Mouse (Mus musculus) heart, embryonic 14.5 days (tissue): ENCODE data around the gene Nbas. TPM values are rescaled to one million over a fixed set of nuclear protein-coding genes. Genes with fewer than 3 reads are reported as not detected.

ENCODE experiments used
- ATAC-seq: fragments of 200-750 bp; cut with Nextera tagmentation; 2 replicates; pipeline ENCODE4 v1.8.0; 2017; ENCODE audit warnings: low read depth, moderate TSS enrichment; ENCODE audit not compliant: insufficient number of reproducible peaks, insufficient read depth, low FRiP score
- H3K27ac ChIP-seq, 2 experiments: fragments of 200-500 bp in 1 of 2; fragments of 300-500 bp in 1 of 2; sonication (generic) in 1 of 2; replicated peaks in 1 of 2; 2 replicates each; pipeline ENCODE4 v1.5.1; 2012 to 2014; ENCODE audit warnings: low read depth in 2 of 2, low read length in 2 of 2, control low read depth in 1 of 2, mild to moderate bottlenecking in 1 of 2, mixed read lengths in 1 of 2; ENCODE audit not compliant: control insufficient read depth in 1 of 2, insufficient read depth in 1 of 2
- H3K27me3 ChIP-seq: fragments of 300-500 bp; sonication (generic); 2 replicates; pipeline ENCODE4 v1.6.1; 2014; ENCODE audit warnings: mild to moderate bottlenecking, low read length, control low read depth; ENCODE audit not compliant: control insufficient read depth, insufficient read depth
- H3K36me3 ChIP-seq: fragments of 300-500 bp; sonication (generic); 2 replicates; pipeline ENCODE4 v1.6.1; 2014; ENCODE audit warnings: mild to moderate bottlenecking, control low read depth, low read length, mixed read lengths; ENCODE audit not compliant: control insufficient read depth, insufficient read depth
- H3K4me1 ChIP-seq, 2 experiments: fragments of 200-500 bp in 1 of 2; fragments of 300-500 bp in 1 of 2; sonication (generic) in 1 of 2; 2 replicates each; pipeline ENCODE4 v1.6.1; 2012 to 2014; ENCODE audit warnings: low read length in 2 of 2, control low read depth in 1 of 2, mixed read lengths in 1 of 2; ENCODE audit not compliant: control insufficient read depth in 2 of 2, insufficient read depth in 2 of 2
- H3K4me2 ChIP-seq: fragments of 300-500 bp; sonication (generic); 2 replicates; pipeline ENCODE4 v1.6.1; 2014; ENCODE audit warnings: mild to moderate bottlenecking, low read length
- H3K4me3 ChIP-seq, 2 experiments: fragments of 200-500 bp in 1 of 2; fragments of 300-500 bp in 1 of 2; sonication (generic) in 1 of 2; 2 replicates each; pipeline ENCODE4 v1.5.1; 2012 to 2014; ENCODE audit warnings: low read length in 2 of 2, mild to moderate bottlenecking in 2 of 2, control low read depth in 1 of 2, low read depth in 1 of 2, moderate library complexity in 1 of 2; ENCODE audit not compliant: control insufficient read depth in 1 of 2, insufficient read depth in 1 of 2
- H3K9ac ChIP-seq: fragments of 300-500 bp; sonication (generic); 2 replicates; pipeline ENCODE4 v1.6.1; 2014; ENCODE audit warnings: mild to moderate bottlenecking, low read length
- H3K9me3 ChIP-seq: fragments of 300-500 bp; sonication (generic); 2 replicates; pipeline ENCODE4 v1.6.1; 2016; ENCODE audit warnings: low read length, control low read depth; ENCODE audit not compliant: control insufficient read depth
- WGBS: fragments of 180-500 bp; shearing (Covaris S2); extraction: QIAGEN DNeasy Blood & Tissue Kit; methylation state at CpG from one replicate; pipeline ENCODE4 v1.1.7; 2014; 5-methylcytosine and 5-hydroxymethylcytosine counted together
- polyA plus RNA-seq: library from polyadenylated mRNA; unstranded; fragments of >200 nt; fragmentation: Nextera tagmentation; extraction: Ambion mirVana; gene quantifications from 2 replicates; pipeline ENCODE4 v1.2.1, GENCODE M21; 2014

Nbas gene
- polyA plus RNA-seq, 1 experiment from 2014 or later, result 9.5 TPM

- Histone ChIP-seq H3K4me1 (no peaks in the 10 kb centered on the region), H3K9ac (no peak overlapping the region), H3K36me3 (no peaks in the 10 kb centered on the region), H3K27me3 (no peaks in the 10 kb centered on the region), H3K27ac (no peak overlapping the region), H3K4me3 (no peak overlapping the region), H3K9me3 (no peaks in the 10 kb centered on the region), H3K4me2 (no peak overlapping the region)
- ATAC-seq, result no peak
- 68% methylated on average over 1 of the region's 1 CpGs for WGBS
Measured at GRCm38 (mm10) chr12:13532731-13533365, 263.9 kb downstream of the Nbas start.

GRCm38 (mm10) chr12:13539171-13539570, 270.2 kb downstream of the Nbas start:
- no peak for ATAC-seq
- no peaks in the 10 kb centered on the region for H3K27me3 ChIP-seq
- H3K9me3 ChIP-seq, result no peaks in the 10 kb centered on the region
- H3K4me2 ChIP-seq, result no peak overlapping the region
- H3K27ac ChIP-seq, result no peak overlapping the region
- peaks cover 0 to 6% of the 10 kb centered on the region in 2 experiments; a peak in 3 of 4 replicates for H3K4me1 ChIP-seq
- H3K4me3 ChIP-seq, result no peak overlapping the region
- no peaks in the 10 kb centered on the region for H3K36me3 ChIP-seq
- H3K9ac ChIP-seq, result no peak overlapping the region
- WGBS, result 68% methylated on average over 4 of the region's 4 CpGs

- no peaks in the 10 kb centered on the region for H3K9me3 ChIP-seq
- no peak overlapping the region for H3K9ac ChIP-seq
- H3K36me3 ChIP-seq, result no peaks in the 10 kb centered on the region
- peaks cover 0 to 6% of the 10 kb centered on the region in 2 experiments; a peak in 3 of 4 replicates for H3K4me1 ChIP-seq
- no peak overlapping the region for H3K4me2 ChIP-seq
- no peak overlapping the region for H3K4me3 ChIP-seq
- no peak overlapping the region for H3K27ac ChIP-seq
- no peak for ATAC-seq
- no peaks in the 10 kb centered on the region for H3K27me3 ChIP-seq
- 83% methylated on average over 5 of the region's 5 CpGs for WGBS
Measured at GRCm38 (mm10) chr12:13543806-13544205, 274.9 kb downstream of the Nbas start.

GRCm38 (mm10) chr12:13563646-13564289, 294.8 kb downstream of the Nbas start:
- H3K9ac ChIP-seq, result no peak overlapping the region
- H3K4me3 ChIP-seq, result no peak overlapping the region
- H3K36me3 ChIP-seq, result no peaks in the 10 kb centered on the region
- no peak overlapping the region for H3K4me2 ChIP-seq
- no peaks in the 10 kb centered on the region for H3K4me1 ChIP-seq
- WGBS, result 83% methylated on average over 5 of the region's 5 CpGs
- H3K27ac ChIP-seq, result no peak overlapping the region
- ATAC-seq, result no peak
- H3K9me3 ChIP-seq, result no peaks in the 10 kb centered on the region
- no peaks in the 10 kb centered on the region for H3K27me3 ChIP-seq

GRCm38 (mm10) chr12:13564330-13564729, 295.4 kb downstream of the Nbas start:
- Histone ChIP-seq H3K4me3 (no peak overlapping the region), H3K4me1 (no peaks in the 10 kb centered on the region), H3K9me3 (no peaks in the 10 kb centered on the region), H3K27ac (no peak overlapping the region), H3K27me3 (no peaks in the 10 kb centered on the region), H3K36me3 (no peaks in the 10 kb centered on the region), H3K9ac (no peak overlapping the region), H3K4me2 (no peak overlapping the region)
- no peak for ATAC-seq
- 78% methylated on average over 2 of the region's 2 CpGs for WGBS

GRCm38 (mm10) chr12:13566421-13566820, 297.5 kb downstream of the Nbas start:
- Histone ChIP-seq H3K9ac (no peak overlapping the region), H3K4me1 (no peaks in the 10 kb centered on the region), H3K27me3 (no peaks in the 10 kb centered on the region), H3K4me3 (no peak overlapping the region), H3K4me2 (no peak overlapping the region), H3K36me3 (no peaks in the 10 kb centered on the region), H3K9me3 (no peaks in the 10 kb centered on the region), H3K27ac (no peak overlapping the region)
- ATAC-seq, result no peak
- 80% methylated on average over 7 of the region's 7 CpGs for WGBS

GRCm38 (mm10) chr12:13575158-13575557, 306.2 kb downstream of the Nbas start:
- H3K9me3 ChIP-seq, result no peaks in the 10 kb centered on the region
- no peak overlapping the region for H3K4me3 ChIP-seq
- H3K36me3 ChIP-seq, result no peaks in the 10 kb centered on the region
- no peak for ATAC-seq
- no peaks in the 10 kb centered on the region for H3K27me3 ChIP-seq
- 61% methylated on average over 4 of the region's 4 CpGs for WGBS
- H3K9ac ChIP-seq, result no peak overlapping the region
- peaks cover 6 to 7% of the 10 kb centered on the region in 2 experiments; a peak in 2 of 4 replicates for H3K4me1 ChIP-seq
- no peak overlapping the region for H3K27ac ChIP-seq
- H3K4me2 ChIP-seq, result no peak overlapping the region
